Mouse (Mus musculus) heart, postnatal 14 days (tissue): Measurements from ENCODE around the gene Churc1. TPM values are rescaled to one million over a fixed set of nuclear protein-coding genes. Genes with fewer than 3 reads are reported as not detected.
A peak's percentile ranks its signal among the peaks of the same experiment; 100 is the strongest.

Experiments used
- DNase-seq, 2 experiments: peaks; one replicate each; pipeline ENCODE4 v3.0.0; 2021 to 2022
- intact Hi-C: fragments of 180-260 bp; cut with DNase I; formaldehyde crosslinking; loops from one replicate; pipeline ENCODE4 v1.15.1; 2025
- long read RNA-seq, 2 experiments: library from polyadenylated mRNA; stranded (forward); transcript quantifications; one replicate each; pipeline ENCODE4 v2.0.0; 2021
- total RNA-seq, 2 experiments: library from RNA; stranded (reverse); gene quantifications; 2 replicates each; pipeline ENCODE4 v1.2.3; 2021

Gene Churc1
- total RNA-seq, result 10 to 100 TPM; 81.6 to 88.1 TPM
- long read RNA-seq, experiment 1, transcript Churc1-201 (4 exons, 676 nt), result major isoform, 31 of 34 reads
- long read RNA-seq, experiment 1, partial matches to known transcripts, result 0 of 34 reads
- long read RNA-seq, experiment 1, other reads (novel, unspliced or antisense), result 0 of 34 reads
- long read RNA-seq, experiment 2, transcript Churc1-201 (4 exons, 676 nt), result major isoform, 35 of 39 reads
- long read RNA-seq, experiment 2, partial matches to known transcripts, result 0 of 39 reads
- long read RNA-seq, experiment 2, other reads (novel, unspliced or antisense), result 0 of 39 reads

GRCm38 (mm10) chr12:76765354-76765851, at the start of gene Churc1, which contains the start of gene Fntb:
Gene Churc1, plus strand, starts transcription at chr12:76765538.
Gene Fntb, plus strand, starts transcription at chr12:76765589.
- intact Hi-C loops, result no loop called here
- peak; percentile 89 to 95 for DNase-seq

- intact Hi-C loops, result loop anchor here (2.0 kb wide), 1 partner anchor 68 kb away; no protein-coding TSS in a partner anchor
- no peak for DNase-seq
These were observed 47.0 kb upstream of the Churc1 start for GRCm38 (mm10) chr12:76718384-76718783.

- DNase-seq, result no peak
- intact Hi-C loops, result loop anchor here (5.0 to 10.0 kb wide), 3 partner anchors 123 to 376 kb away; no protein-coding TSS in a partner anchor
These were observed 44.8 kb upstream of the Churc1 start for GRCm38 (mm10) chr12:76720572-76720971.

- peak in 1 of 2 experiments; percentile 11 for DNase-seq
- intact Hi-C loops, result loop anchor here (5.0 to 10.0 kb wide), 3 partner anchors 125 to 377 kb away; no protein-coding TSS in a partner anchor
These were observed 43.3 kb upstream of the Churc1 start for GRCm38 (mm10) chr12:76722026-76722425.

GRCm38 (mm10) chr12:76727955-76728354, 37.4 kb upstream of the Churc1 start:
- intact Hi-C loops, result loop anchor here (10.0 kb wide), 2 partner anchors 233 to 383 kb away; no protein-coding TSS in a partner anchor
- DNase-seq, result no peak

GRCm38 (mm10) chr12:76750866-76751459, 14.4 kb upstream of the Churc1 start:
- DNase-seq, result no peak

GRCm38 (mm10) chr12:76752652-76753318, 12.6 kb upstream of the Churc1 start:
- intact Hi-C loops, result no loop called here
- peak in 1 of 2 experiments; percentile 44 for DNase-seq

More at GRCm38 (mm10) chr12:76750866-76751459, 14.4 kb upstream of the Churc1 start:
- intact Hi-C loops, result no loop called here

GRCm38 (mm10) chr12:76765901-76766630, 728 bp downstream of the Churc1 start:
- peak; percentile 14 to 22 for DNase-seq
- intact Hi-C loops, result no loop called here

- DNase-seq, result no peak
These were observed 5.6 kb downstream of the Churc1 start for GRCm38 (mm10) chr12:76770841-76771500.

GRCm38 (mm10) chr12:76771540-76771939, 6.2 kb downstream of the Churc1 start:
- DNase-seq, result no peak
- intact Hi-C loops, result no loop called here

More at GRCm38 (mm10) chr12:76770841-76771500, 5.6 kb downstream of the Churc1 start:
- intact Hi-C loops, result no loop called here

- no peak for DNase-seq
- intact Hi-C loops, result no loop called here
These were observed 9.3 kb downstream of the Churc1 start for GRCm38 (mm10) chr12:76774652-76775051.

- no peak for DNase-seq
- intact Hi-C loops, result no loop called here
These were observed 9.8 kb downstream of the Churc1 start for GRCm38 (mm10) chr12:76775132-76775531.

GRCm38 (mm10) chr12:76776898-76777297, 11.6 kb downstream of the Churc1 start:
- intact Hi-C loops, result no loop called here
- DNase-seq, result no peak

GRCm38 (mm10) chr12:76777845-76778244, 12.5 kb downstream of the Churc1 start:
- intact Hi-C loops, result no loop called here
- no peak for DNase-seq

GRCm38 (mm10) chr12:76778305-76779083, 13.2 kb downstream of the Churc1 start:
- intact Hi-C loops, result no loop called here
- DNase-seq, result no peak

- no peak for DNase-seq
- intact Hi-C loops, result no loop called here
These were observed 14.6 kb downstream of the Churc1 start for GRCm38 (mm10) chr12:76779951-76780350.

GRCm38 (mm10) chr12:76780639-76781468, 15.5 kb downstream of the Churc1 start:
- DNase-seq, result no peak
- intact Hi-C loops, result no loop called here

GRCm38 (mm10) chr12:76784056-76784619, 18.8 kb downstream of the Churc1 start:
- DNase-seq, result peak in 1 of 2 experiments; percentile 21

More at GRCm38 (mm10) chr12:76784056-76784619, 18.8 kb downstream of the Churc1 start:
- intact Hi-C loops, result no loop called here
